Mouse (Mus musculus) kidney, postnatal 25 days (tissue): ENCODE data around the gene Braf.
"Not testable (repeated sequence)": the region's sequence is repeated elsewhere in the genome, so short reads cannot be mapped to it uniquely, and the experiment has no call there.

Experiments
- DNase-seq, 2 experiments: peaks; one replicate each; pipeline ENCODE4 v3.0.0; 2021; ENCODE audit warnings: mixed read lengths in 2 of 2

Gene Braf

DNA sequence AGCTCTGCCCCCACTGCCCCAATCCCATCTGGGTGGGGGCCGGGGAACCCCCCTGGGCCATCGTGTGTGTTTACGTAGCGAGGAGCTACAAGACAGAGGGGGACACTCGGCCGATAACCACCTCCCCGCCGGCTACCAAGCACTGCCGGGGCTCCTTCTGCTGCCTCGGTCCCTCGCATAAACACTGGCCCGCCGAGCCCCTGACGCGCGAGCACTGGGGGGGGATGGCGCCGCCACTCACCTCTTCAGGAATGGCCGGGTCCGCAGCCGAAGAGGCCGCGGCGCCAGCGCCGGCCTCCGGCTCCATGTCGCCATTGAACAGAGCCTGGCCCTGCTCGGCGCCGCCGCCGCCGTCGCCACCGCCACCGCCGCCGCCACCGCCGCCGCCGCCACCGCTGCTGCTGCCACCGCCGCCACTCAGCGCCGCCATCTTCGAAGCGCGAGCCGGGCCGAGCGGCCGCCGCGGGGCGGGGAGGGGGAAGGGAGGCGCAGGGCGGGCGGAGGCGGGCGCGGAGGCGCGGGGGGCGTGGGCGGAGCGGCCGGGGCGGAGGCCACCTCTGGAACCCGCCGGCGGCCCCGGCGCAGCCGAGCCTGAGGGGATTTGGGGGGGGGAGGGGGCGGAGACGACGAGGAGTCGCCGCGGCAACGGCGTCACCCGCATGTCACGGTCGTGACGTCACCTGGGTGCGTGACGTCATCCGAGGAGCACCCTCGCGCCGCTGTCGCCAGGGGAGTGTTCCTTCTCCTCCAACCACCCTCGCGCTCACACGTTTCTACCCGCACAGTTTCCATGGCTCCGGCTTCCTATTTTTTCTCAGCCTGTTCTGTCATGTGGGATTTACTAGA, at the start of gene Braf:
Gene Braf, minus strand, starts transcription at position 598 of the 846 bp plus-strand sequence.
- DNase-seq, result peak; percentile 87 to 92

DNA sequence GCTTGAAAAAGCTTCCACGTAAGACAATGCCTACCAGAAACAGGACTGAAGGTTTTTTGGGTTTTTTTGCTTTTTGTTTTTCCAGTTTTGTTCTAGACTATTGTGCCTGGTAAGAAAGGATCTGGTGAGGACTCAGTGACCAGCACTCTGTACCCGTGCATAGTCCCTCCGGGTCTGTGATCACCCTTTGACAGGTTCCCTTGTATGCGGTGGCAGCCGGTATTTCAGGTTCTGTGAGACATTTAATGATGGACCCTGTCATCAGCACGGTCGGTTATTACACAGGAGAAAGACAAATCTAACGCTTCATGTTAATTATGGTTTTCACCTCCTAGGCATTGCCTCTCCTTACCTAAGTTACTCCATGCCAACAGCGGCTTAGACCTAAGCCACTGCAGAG, 49.8 kb upstream of the Braf start:
- DNase-seq, result no peak

GRCm38 (mm10) chr6:39757229-39757628, 32.0 kb upstream of the Braf start:
- no peak for DNase-seq

GRCm38 (mm10) chr6:39749881-39750280, 24.6 kb upstream of the Braf start:
- no peak for DNase-seq

DNA sequence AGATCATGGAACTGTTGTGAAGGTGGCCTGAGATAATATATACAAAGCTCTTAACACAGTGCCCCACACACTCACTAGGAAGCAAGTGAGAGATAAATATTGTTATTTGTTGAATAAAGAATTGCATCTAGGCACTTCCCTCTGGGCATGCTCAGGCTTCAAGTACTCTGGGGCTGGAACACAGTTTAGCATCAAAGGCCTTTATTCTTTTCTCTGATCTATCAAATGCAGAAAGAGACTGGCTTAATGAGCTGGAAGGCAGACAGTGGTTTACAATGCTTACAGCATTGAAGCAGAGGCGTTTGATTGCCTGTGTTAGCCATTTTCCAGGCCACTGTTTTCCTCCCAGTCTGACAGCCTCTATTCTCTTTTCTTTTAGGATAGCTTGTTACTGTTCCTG, 21.8 kb upstream of the Braf start:
- no peak for DNase-seq

DNA sequence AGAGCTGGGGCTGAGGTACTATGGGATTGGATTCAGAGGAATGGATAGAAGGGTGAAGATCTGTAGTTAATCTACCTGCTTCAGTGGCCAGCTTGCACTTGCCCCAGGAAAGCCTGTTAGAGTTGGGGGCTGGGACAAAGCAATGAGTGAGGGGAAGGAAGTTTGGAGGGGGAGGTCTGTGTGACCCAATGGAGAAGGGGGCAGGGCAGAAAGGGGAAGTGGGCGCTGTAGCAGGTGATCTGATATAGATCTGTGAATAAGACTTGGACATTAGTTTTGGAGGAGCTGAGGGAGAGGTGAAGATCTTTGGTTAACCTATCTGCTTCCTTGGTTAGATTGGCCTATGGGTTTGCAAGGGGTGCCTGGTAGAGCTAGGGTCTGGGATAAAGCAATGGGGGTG, 20.2 kb upstream of the Braf start:
- no peak for DNase-seq

DNA sequence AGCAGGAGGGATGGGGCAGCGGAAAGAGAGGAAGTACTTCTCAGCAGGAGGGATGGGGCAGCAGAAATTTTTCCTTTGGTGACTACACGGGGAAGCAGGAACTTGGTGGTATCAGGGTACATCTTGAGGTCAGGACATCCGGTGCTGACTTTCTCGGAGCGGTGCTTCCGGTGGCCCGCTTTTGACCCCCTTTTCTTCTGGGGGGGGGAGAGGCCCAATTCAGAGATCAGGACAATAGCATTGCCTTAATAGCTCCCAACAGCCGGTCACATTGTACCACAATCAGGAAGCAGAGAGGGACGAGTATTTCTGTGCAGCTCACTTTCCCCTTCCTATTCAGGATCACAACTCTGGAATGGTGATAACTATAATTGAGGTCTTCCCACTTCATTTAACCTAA, 14.4 kb upstream of the Braf start:
- DNase-seq, result not testable (repeated sequence)

- no peak for DNase-seq
These were observed 2.8 kb upstream of the Braf start for GRCm38 (mm10) chr6:39728095-39728494.

DNA sequence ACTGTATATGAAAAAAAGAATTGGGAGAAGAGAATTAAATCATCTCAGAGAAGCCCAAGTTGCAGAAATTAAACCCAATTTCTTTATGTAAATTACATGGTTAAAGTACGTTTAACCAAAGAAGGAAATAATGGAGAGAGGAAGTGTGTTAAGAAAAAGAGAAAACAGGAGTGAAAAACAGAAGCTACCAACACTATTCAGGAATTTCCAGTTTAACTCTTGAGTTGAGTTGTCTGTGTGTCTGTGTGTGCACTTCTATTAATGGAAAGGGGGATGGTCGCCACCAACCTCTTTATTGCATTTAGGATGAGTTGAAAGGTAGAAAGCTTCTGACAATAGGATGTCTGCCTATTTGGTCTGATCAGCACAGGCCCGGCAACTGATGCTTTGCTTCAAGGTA, 886 bp upstream of the Braf start:
- DNase-seq, result no peak

GRCm38 (mm10) chr6:39724542-39724865, 759 bp downstream of the Braf start:
- DNase-seq, result peak in 1 of 2 experiments; percentile 23

DNA sequence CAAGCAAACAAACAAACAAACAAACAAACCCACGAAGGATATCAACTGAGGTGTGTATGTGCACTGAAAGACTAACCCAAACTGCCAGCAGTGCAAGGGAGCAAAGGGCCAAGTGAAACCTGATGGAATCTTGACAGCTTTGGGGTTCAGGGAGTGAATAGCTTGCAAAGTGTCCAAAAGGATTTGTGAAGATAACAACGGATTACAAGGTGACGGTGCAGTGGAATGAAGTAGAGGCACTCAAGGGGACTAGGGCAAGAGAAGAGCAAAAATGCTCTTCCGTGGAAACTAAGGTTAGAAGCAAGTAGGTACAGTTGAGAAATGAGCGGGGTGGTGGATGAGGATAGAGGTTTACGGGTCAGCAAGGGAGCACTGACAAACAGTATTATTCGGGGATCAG, 1.2 kb downstream of the Braf start:
- no peak for DNase-seq

GRCm38 (mm10) chr6:39718567-39718966, 6.7 kb downstream of the Braf start:
- no peak for DNase-seq

DNA sequence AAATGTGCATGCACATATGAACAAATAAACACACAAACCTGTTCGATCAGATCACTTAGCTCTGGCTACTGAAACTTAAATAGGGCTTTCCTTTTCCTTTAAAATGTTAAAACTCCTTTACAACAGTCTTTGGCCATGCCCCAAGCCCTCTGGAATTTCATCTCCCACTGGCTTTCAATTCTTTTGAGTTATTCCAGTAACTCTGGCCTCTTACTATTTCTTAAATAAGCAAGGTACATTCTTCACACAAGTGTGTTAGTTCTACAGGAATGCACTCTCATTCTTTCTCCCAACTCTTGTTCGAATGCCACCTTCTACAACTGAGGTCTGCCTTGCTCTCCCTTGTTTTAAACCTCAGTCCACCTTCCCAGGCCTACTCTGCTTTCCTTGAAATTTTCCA, 8.2 kb downstream of the Braf start:
- DNase-seq, result no peak

GRCm38 (mm10) chr6:39714341-39714740, 10.9 kb downstream of the Braf start:
- DNase-seq, result no peak

- DNase-seq, result no peak
These were observed 11.9 kb downstream of the Braf start for GRCm38 (mm10) chr6:39713399-39713798.

- DNase-seq, result no peak
These were observed 19.6 kb downstream of the Braf start for GRCm38 (mm10) chr6:39705625-39706024.

- no peak for DNase-seq
These were observed 32.1 kb downstream of the Braf start for GRCm38 (mm10) chr6:39693126-39693525.

- DNase-seq, result not testable (repeated sequence)
These were observed 38.4 kb downstream of the Braf start for GRCm38 (mm10) chr6:39686839-39687238.

DNA sequence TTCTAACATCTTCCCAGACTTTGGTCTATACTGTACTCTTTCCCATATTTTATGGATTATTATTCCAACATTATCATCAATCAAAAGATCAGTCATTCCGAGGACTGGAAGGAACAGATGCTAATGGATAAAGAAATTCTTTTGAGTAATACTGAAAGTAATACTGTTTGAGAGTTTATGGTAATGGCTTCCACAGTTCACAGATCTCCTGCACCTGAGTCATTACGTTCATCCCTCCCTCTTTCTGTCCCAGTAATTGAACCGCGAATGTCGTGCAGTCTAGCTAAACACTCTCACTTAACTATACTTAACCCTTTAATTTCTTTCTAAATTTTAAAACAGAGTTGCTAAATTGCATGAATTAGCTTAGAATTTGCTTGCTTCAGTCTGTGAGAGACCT, 43.5 kb downstream of the Braf start:
- DNase-seq, result no peak

GRCm38 (mm10) chr6:39680524-39680923, 44.7 kb downstream of the Braf start:
- DNase-seq, result no peak

DNA sequence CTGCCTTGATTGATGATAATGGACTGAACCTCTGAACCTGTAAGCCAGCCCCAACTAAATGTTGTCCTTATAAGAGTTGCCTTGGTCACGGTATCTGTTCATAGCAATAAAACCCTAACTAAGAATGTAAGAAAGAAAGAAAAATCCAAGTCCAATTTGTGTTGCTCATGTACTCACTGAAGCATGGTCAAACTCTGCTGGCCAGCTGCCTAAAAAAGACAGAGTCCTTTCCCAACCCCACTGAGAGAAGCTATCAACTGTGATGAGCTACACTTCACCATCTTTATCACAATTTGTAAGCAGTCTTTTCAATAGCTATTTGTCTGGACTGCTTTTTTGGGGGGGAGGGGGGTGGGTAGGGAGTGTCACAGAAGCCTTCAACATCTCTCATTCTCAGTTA, 47.0 kb downstream of the Braf start:
- no peak for DNase-seq

DNA sequence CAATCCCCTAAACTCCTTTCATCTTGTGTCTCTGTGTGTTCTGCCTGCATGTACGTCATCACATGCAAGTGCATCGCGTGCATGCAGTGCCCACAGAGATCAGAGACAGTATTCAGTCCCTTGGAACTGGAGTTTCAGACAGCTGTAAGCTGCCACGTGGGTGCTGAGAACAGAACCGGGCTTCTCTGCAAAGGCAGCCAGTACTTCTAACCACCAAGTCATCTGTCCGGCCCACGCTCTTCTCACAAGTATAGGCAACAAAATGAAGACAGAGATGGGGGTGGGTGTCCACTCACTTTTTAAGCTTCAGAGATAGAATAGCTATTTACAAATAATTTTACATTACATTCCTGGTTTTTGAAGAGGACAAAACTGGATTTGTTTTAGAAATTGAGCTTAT, 50.2 kb downstream of the Braf start:
- no peak for DNase-seq

GRCm38 (mm10) chr6:39611296-39611695, 114.0 kb downstream of the Braf start:
- no peak for DNase-seq

DNA sequence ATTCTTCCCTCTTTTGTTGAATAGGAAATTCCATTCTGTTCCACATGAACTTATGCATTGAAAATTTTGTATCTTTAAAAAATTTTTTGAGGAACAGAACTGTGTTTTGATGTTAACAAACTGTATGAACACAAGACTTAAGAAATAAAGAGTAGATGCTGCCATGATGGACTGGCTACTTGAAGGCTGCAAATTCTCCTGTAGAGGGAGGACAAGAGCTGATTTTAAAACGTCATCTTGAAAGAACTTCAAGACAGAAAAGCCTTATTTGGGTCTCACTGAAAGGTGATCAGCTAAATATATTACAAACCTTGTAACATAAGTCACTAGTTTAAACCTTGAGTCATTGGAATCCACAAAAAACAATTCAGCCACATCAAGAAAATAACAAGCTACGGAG, 115.1 kb downstream of the Braf start:
- no peak for DNase-seq

GRCm38 (mm10) chr6:39607365-39607764, 117.9 kb downstream of the Braf start:
- no peak for DNase-seq
